ENCODE assay signal across 16 mouse cellular contexts in the genomic region with DNA sequence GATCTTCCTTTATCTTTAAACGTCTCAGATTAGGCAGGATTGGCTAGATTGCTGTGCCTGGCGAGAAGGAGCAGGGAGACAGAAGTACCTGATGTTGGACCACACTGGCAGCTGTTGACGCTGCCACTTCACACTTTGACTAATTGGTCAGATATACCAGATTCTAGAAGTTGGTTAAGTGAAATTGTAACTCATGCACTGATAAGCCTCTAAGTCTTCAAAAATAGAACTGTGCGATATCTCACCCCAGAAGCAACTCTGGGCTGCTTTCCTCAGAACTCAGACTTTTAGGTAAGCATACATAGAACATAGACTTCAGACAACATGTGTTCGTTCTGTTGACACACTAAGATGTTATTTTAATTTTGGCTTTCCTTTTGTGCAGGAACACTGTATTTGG.
"Had no signal": no experiment of that assay in that cellular context is flagged by ENCODE, and none has a peak within 500 bp of the region (broad histone marks: within the 10 kb centered on the region; RNA-seq: fewer than 3 reads in every experiment).

No protein-coding gene starts in this region.

- H3K9me3 ChIP-seq: neural tube, embryonic 13.5 days; neural tube, embryonic 15.5 days; stomach, embryonic 15.5 days had no signal

- DNase-seq: retina, postnatal 1 day; right cerebral cortex, adult 18-20 months; right cerebral cortex, postnatal 14 days; right cerebral cortex, postnatal 25 days; right cerebral cortex, postnatal 4 days; spleen, adult 18-20 months; thymus, adult 18-20 months; thymus, adult 2 months; thymus, postnatal 14 days; thymus, postnatal 25 days; thymus, postnatal 36 days; thymus, postnatal 4 days had no signal

- H3K36me3 ChIP-seq: neural tube, embryonic 13.5 days; neural tube, embryonic 15.5 days; stomach, embryonic 15.5 days had no signal

- H3K27me3 ChIP-seq: neural tube, embryonic 13.5 days; neural tube, embryonic 15.5 days; stomach, embryonic 15.5 days had no signal

- H3K9ac ChIP-seq: neural tube, embryonic 13.5 days; neural tube, embryonic 15.5 days; stomach, embryonic 15.5 days had no signal

- H3K4me3 ChIP-seq: neural tube, embryonic 13.5 days; neural tube, embryonic 15.5 days; stomach, embryonic 15.5 days had no signal

- H3K27ac ChIP-seq: neural tube, embryonic 13.5 days; neural tube, embryonic 15.5 days; stomach, embryonic 15.5 days; stomach, postnatal 0 days had no signal
